Mouse (Mus musculus) forebrain, embryonic 10.5 days (tissue): Measurements from ENCODE around the gene Gatad2a. TPM values are rescaled to one million over a fixed set of nuclear protein-coding genes. Genes with fewer than 3 reads are reported as not detected.
"Not testable (repeated sequence)": the region's sequence is repeated elsewhere in the genome, so short reads cannot be mapped to it uniquely, and the experiment has no call there.

Experiments
- DNase-seq: peaks from one replicate; pipeline ENCODE4 v3.0.0-alpha.2; 2017; ENCODE audit warnings: low spot score; ENCODE audit errors: extremely low spot score
- H3K27ac ChIP-seq: fragments of 300-500 bp; sonication (generic); 2 replicates; pipeline ENCODE4 v1.5.1; 2016; ENCODE audit warnings: mild to moderate bottlenecking
- H3K27me3 ChIP-seq: fragments of 300-500 bp; sonication (generic); 2 replicates; pipeline ENCODE4 v1.6.1; 2016; ENCODE audit warnings: mild to moderate bottlenecking; ENCODE audit not compliant: poor library complexity, severe bottlenecking
- H3K36me3 ChIP-seq: fragments of 300-500 bp; sonication (generic); replicated peaks from 2 replicates; pipeline ENCODE4 v1.6.1; 2016; ENCODE audit warnings: mild to moderate bottlenecking, moderate library complexity
- H3K4me1 ChIP-seq: fragments of 300-500 bp; sonication (generic); 2 replicates; pipeline ENCODE4 v1.6.1; 2016
- H3K4me3 ChIP-seq: fragments of 300-500 bp; sonication (generic); 2 replicates; pipeline ENCODE4 v1.5.1; 2016; ENCODE audit warnings: mild to moderate bottlenecking, moderate library complexity
- H3K9me3 ChIP-seq: fragments of 300-500 bp; sonication (generic); 2 replicates; pipeline ENCODE4 v1.6.1; 2016; ENCODE audit warnings: mild to moderate bottlenecking, moderate library complexity
- WGBS: fragments of 180-500 bp; shearing (Covaris S2); methylation state at CpG from one replicate; pipeline ENCODE4 v1.1.7; 2016; 5-methylcytosine and 5-hydroxymethylcytosine counted together
- polyA plus RNA-seq: library from polyadenylated mRNA; unstranded; fragments of >200 nt; fragmentation: Nextera tagmentation; extraction: Ambion mirVana; gene quantifications from 2 replicates; pipeline ENCODE4 v1.2.1, GENCODE M21; 2016

The Gatad2a gene
- polyA plus RNA-seq, 1 experiment from 2014 or later, result 51.7 TPM

- peaks cover 9% of the 10 kb centered on the region for H3K4me1 ChIP-seq
- 56% methylated on average over 2 of the region's 2 CpGs for WGBS
- no peaks in the 10 kb centered on the region for H3K27me3 ChIP-seq
- H3K36me3 ChIP-seq, result no peaks in the 10 kb centered on the region
- no peaks in the 10 kb centered on the region for H3K9me3 ChIP-seq
- H3K4me3 ChIP-seq, result no peak overlapping the region
- DNase-seq, result no peak
- no peak overlapping the region for H3K27ac ChIP-seq
These were observed 9.0 kb upstream of the Gatad2a start for GRCm38 (mm10) chr8:70005178-70005577.

DNA sequence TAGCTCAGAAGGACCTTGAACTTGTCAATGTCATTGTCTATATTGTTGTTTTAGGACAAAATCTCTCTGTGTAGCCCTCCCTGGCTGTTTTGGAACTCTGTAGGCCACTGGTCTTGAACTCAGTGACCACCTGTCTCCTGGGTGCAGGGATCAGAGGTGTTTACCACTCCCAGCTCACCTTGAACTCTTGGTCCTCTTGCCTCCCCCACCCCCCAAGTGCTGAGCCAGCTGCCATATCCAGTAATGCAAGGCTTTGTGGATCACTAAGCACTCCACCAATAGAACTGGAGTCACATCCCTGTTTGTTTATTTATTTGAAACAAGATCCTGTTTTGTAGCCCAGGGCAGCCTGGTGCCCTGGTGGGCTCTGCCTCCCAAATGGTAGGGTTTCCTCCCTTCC is 8.2 kb upstream of the Gatad2a start:
- no peak for DNase-seq
- peaks cover 9% of the 10 kb centered on the region for H3K4me1 ChIP-seq
- H3K27me3 ChIP-seq, result no peaks in the 10 kb centered on the region
- no peaks in the 10 kb centered on the region for H3K9me3 ChIP-seq
- no peaks in the 10 kb centered on the region for H3K36me3 ChIP-seq
- no peak overlapping the region for H3K4me3 ChIP-seq
- no peak overlapping the region for H3K27ac ChIP-seq

GRCm38 (mm10) chr8:70003204-70003657 is 7.0 kb upstream of the Gatad2a start:
- H3K4me3 ChIP-seq, result no peak overlapping the region
- H3K36me3 ChIP-seq, result no peaks in the 10 kb centered on the region
- H3K27me3 ChIP-seq, result no peaks in the 10 kb centered on the region
- H3K9me3 ChIP-seq, result no peaks in the 10 kb centered on the region
- no peak overlapping the region for H3K27ac ChIP-seq
- DNase-seq, result no peak
- H3K4me1 ChIP-seq, result peaks cover 9% of the 10 kb centered on the region
- WGBS, result 56% methylated on average over 4 of the region's 4 CpGs

DNA sequence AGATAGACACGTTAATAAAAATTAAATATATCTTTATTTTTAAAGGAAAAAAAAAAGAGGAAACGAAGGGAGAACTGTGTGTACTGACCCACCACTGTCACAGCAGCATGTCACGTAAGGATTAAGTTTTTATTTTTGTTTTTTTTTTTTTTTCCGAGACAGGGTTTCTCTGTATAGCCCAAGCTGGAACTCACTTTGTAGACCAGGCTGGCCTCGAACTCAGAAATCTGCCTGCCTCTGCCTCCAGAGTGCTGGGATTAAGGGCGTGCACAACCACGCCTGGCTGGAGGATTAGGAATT is 5.7 kb upstream of the Gatad2a start:
- peak overlapping the region; percentile 39 for H3K4me3 ChIP-seq

GRCm38 (mm10) chr8:70001176-70001891 is 5.2 kb upstream of the Gatad2a start:
- 5% methylated on average over 16 of the region's 16 CpGs for WGBS

More for the DNA sequence above, 5.7 kb upstream of the Gatad2a start:
- not testable (repeated sequence) for H3K27ac ChIP-seq, H3K36me3 ChIP-seq, DNase-seq, H3K27me3 ChIP-seq, H3K9me3 ChIP-seq
- 42% methylated on average over 7 of the region's 7 CpGs for WGBS
- peaks cover 13% of the 10 kb centered on the region for H3K4me1 ChIP-seq

DNA sequence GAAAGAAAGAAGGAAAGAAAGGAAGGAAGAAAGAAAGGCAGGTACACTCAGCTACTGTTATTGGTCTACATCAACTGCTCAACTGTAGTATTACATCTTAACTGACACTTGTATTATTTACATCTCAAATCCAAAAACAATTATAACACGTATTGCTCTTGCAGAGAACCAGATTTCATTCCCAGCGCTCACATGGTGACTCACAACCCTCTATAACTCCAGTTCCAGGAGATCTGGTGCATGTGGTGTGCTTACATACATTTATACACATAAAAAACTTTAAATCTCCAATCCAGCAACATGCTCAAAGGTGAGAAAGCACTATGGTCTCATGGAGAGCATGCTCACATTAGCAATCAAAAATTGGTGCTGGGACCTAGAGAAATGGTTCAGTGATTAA is 4.0 kb upstream of the Gatad2a start:
- Histone ChIP-seq H3K27me3 (no peaks in the 10 kb centered on the region), H3K27ac (no peak overlapping the region), H3K4me3 (no peak overlapping the region), H3K36me3 (no peaks in the 10 kb centered on the region), H3K4me1 (peaks cover 26% of the 10 kb centered on the region), H3K9me3 (no peaks in the 10 kb centered on the region)
- no peak for DNase-seq
- WGBS, result 89% methylated on average over 2 of the region's 2 CpGs

More at GRCm38 (mm10) chr8:70001176-70001891, 5.2 kb upstream of the Gatad2a start:
- no peaks in the 10 kb centered on the region for H3K36me3 ChIP-seq
- DNase-seq, result peak; percentile 35
- peak overlapping the region; percentile 63 for H3K27ac ChIP-seq
- peaks cover 18% of the 10 kb centered on the region for H3K4me1 ChIP-seq
- no peaks in the 10 kb centered on the region for H3K27me3 ChIP-seq
- H3K9me3 ChIP-seq, result no peaks in the 10 kb centered on the region
- H3K4me3 ChIP-seq, result peak overlapping the region; percentile 39

DNA sequence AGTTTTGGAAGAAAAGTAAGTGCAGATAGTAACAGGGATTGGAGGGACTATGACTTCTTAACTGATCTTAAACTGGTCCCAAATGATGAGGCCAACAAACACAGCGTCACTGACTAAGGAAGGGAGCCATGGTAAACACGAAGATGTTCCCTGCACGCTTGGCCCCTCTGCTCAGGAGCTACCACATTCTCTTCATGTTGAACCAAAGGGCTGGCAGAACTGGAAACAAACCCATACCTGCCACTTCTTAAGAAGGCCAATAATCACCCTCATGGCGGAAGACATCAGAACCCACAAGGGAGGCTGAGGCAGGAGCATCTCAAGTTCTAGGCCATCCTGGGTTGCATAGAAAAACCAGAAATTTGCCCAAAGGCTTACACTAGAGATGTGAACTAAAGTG is 3.1 kb upstream of the Gatad2a start:
- 92% methylated on average over 4 of the region's 4 CpGs for WGBS
- Histone ChIP-seq H3K4me3 (no peak overlapping the region), H3K27ac (no peak overlapping the region), H3K4me1 (peaks cover 36% of the 10 kb centered on the region), H3K9me3 (no peaks in the 10 kb centered on the region), H3K36me3 (no peaks in the 10 kb centered on the region), H3K27me3 (no peaks in the 10 kb centered on the region)
- no peak for DNase-seq

GRCm38 (mm10) chr8:69998706-69999105 is 2.5 kb upstream of the Gatad2a start:
- DNase-seq, result no peak
- Histone ChIP-seq H3K27me3 (no peaks in the 10 kb centered on the region), H3K4me1 (peaks cover 39% of the 10 kb centered on the region), H3K27ac (no peak overlapping the region), H3K4me3 (no peak overlapping the region), H3K9me3 (no peaks in the 10 kb centered on the region), H3K36me3 (no peaks in the 10 kb centered on the region)
- WGBS, result 87% methylated on average over 3 of the region's 3 CpGs

GRCm38 (mm10) chr8:69996589-69997285 is 553 bp upstream of the Gatad2a start:
- H3K4me1 ChIP-seq, result peaks cover 38% of the 10 kb centered on the region
- peak overlapping the region; percentile 93 for H3K27ac ChIP-seq
- no peak for DNase-seq
- peak overlapping the region; percentile 95 for H3K4me3 ChIP-seq
- no peaks in the 10 kb centered on the region for H3K9me3 ChIP-seq
- WGBS, result 4% methylated on average over 35 of the region's 35 CpGs
- peaks cover 13% of the 10 kb centered on the region for H3K36me3 ChIP-seq
- H3K27me3 ChIP-seq, result no peaks in the 10 kb centered on the region

DNA sequence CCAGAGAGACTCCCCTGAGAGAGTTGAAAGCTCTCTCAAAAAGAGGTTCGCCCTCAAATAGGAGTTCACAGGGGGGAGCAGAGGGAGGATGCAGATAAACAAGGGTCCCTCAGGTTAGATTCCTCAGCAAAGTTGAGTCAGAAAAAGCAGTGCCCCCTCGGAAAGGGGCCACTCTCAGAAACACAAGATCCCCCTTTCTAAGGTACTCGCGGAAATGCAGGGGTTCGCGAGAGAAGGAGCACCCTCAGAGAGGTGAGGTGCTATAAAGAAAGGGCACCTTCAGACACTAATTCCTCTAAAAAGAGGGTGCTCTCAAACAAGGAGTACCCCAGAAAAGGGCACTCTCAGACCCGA is 785 bp downstream of the Gatad2a start:
- peaks cover 29% of the 10 kb centered on the region for H3K4me1 ChIP-seq
- H3K27ac ChIP-seq, result peak overlapping the region; percentile 93
- DNase-seq, result no peak
- WGBS, result under 1% methylated on average over 7 of the region's 7 CpGs
- no peaks in the 10 kb centered on the region for H3K9me3 ChIP-seq
- H3K4me3 ChIP-seq, result peak overlapping the region; percentile 95
- H3K36me3 ChIP-seq, result peaks cover 24% of the 10 kb centered on the region
- H3K27me3 ChIP-seq, result no peaks in the 10 kb centered on the region

DNA sequence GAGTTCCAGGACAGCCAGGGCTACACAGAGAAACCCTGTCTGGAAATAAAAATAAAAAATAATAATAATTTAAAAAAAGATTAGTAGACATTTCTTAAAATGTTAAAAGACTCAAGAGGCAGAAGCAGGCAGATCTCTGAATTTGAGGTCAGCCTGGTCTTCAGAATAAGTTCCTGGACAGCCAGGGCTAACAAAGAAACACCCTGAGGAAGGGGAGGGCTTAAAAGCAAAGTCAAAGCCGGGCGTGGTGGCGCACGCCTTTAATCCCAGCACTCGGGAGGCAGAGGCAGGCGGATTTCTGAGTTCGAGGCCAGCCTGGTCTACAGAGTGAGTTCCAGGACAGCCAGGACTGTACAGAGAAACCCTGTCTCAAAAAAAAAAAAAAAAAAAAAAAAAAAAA is 7.2 kb downstream of the Gatad2a start:
- not testable (repeated sequence) for H3K4me3 ChIP-seq, H3K9me3 ChIP-seq, DNase-seq, H3K27ac ChIP-seq, H3K27me3 ChIP-seq, H3K4me1 ChIP-seq
- H3K36me3 ChIP-seq, result peaks cover 24% of the 10 kb centered on the region
- WGBS, result 96% methylated on average over 7 of the region's 7 CpGs

DNA sequence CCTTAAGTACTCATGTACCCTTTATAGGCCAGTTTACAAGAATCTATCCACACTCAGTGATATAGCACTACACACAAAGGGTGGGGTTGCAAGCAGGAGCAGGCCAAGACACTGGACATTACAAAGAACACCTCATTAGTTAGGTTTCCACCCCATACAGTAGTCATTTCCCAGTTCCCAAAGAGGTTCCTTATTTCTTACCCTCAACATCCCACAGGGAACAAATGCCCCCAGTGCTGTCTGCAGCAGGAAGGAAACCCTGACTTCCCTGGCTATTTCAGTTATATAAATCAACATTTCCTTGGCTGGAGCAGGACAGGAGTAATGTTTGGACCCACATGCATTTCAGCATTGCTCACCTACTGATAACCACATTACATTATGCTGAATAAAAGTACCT is 8.4 kb downstream of the Gatad2a start:
- no peak overlapping the region for H3K27ac ChIP-seq
- H3K4me1 ChIP-seq, result no peaks in the 10 kb centered on the region
- peaks cover 19% of the 10 kb centered on the region for H3K36me3 ChIP-seq
- no peak for DNase-seq
- H3K4me3 ChIP-seq, result no peak overlapping the region
- H3K27me3 ChIP-seq, result no peaks in the 10 kb centered on the region
- no peaks in the 10 kb centered on the region for H3K9me3 ChIP-seq

- DNase-seq, result no peak
These were observed 11.2 kb downstream of the Gatad2a start for GRCm38 (mm10) chr8:69984876-69985553.

More at GRCm38 (mm10) chr8:69984876-69985553, 11.2 kb downstream of the Gatad2a start:
- H3K27me3 ChIP-seq, result no peaks in the 10 kb centered on the region
- no peaks in the 10 kb centered on the region for H3K36me3 ChIP-seq
- no peak overlapping the region for H3K4me3 ChIP-seq
- whole genome bisulfite sequencing, result 81% methylated on average over 2 of the region's 2 CpGs
- H3K9me3 ChIP-seq, result no peaks in the 10 kb centered on the region
- no peaks in the 10 kb centered on the region for H3K4me1 ChIP-seq
- no peak overlapping the region for H3K27ac ChIP-seq
